Mouse (Mus musculus): ENCODE results near the gene Ap1b1. TPM values are rescaled to one million over a fixed set of nuclear protein-coding genes. Genes with fewer than 3 reads are reported as not detected.

Ap1b1 gene
- polyA plus RNA-seq, 2 experiments: 58.8 to 64.1 TPM

DNA sequence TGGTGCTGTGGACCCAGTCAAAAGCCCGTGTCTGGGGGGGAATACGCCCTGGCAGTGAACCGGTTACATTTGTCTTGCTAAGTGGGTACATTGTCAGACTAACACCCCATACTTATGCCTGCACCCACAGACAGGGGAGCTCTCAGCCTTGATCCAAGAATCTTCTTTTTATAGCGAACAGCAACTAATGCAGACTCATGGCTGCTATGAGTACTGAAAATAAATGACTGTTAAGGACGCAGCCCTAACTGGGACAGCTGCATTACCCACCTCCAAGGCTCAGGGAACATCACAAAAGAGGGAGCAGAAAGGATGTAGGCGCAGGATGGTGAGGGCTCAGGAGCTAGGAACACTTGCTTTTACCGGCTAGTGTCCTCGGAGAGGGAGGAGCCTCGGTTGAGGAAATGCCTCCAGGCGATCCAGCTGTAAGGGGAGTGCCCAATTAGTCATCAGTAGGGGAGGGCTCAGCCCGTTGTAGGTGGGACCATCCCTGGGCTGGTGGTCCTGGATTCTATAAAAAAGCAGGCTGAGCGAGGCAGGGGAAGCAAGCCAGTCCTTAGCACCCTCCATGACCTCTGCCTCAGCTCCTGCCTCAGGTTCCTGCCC lies 59.8 kb downstream of the Ap1b1 start:
- Histone ChIP-seq H3K4me3 (ENCODE audit: insufficient read depth in 1 of 2, low read depth in 2 of 2, low read length in 2 of 2) (no peak overlapping the region), H3K36me3 (replicated peaks; ENCODE audit: control insufficient read depth, insufficient read depth, low read depth) (peaks cover 8% of the 10 kb centered on the region), H3K4me1 (replicated peaks; ENCODE audit: control insufficient read depth in 2 of 2, insufficient read depth in 2 of 2, low read length in 1 of 2) (no peaks in the 10 kb centered on the region), H3K4me2 (ENCODE audit: low read depth) (no peak overlapping the region), H3K27ac (no peak overlapping the region), H3K9me3 (ENCODE audit: control insufficient read depth, low read length) (no peaks in the 10 kb centered on the region), H3K27me3 (ENCODE audit: control insufficient read depth, insufficient read depth, low read length) (no peaks in the 10 kb centered on the region), H3K9ac (replicated peaks) (no peak overlapping the region)
- no peak for DNase-seq (ENCODE audit: low read depth in 3 of 3, low spot score in 3 of 3)
- ATAC-seq (ENCODE audit: insufficient read depth): no peak
- 38% methylated on average over 12 of the region's 12 CpGs for WGBS (ENCODE audit: insufficient replicate concordance)
- TF ChIP-seq EP300 (IDR thresholded peaks at IDR 0.05; ENCODE audit: low read depth) (no peak), CTCF (IDR thresholded peaks at IDR 0.05; ENCODE audit: low read depth) (no peak)

DNA sequence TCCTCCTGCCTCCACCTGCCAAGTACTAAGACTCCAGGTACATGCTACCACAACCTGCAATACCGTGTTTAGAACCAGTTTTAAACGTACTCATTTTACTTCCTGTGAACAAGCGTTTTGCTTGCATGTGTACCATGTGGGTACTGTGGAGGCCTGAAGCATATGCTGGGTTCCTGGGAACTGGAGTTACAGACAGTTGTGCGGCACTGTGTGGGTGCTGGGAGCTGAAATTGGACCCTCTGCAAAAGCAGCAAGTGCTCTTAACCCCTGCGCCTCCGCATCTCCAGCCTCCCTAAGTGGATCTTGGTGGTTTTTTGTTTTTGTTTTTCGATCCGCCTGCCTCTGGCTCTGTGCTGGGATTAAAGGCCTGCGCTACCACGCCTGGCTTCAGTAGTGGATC lies 65.0 kb downstream of the Ap1b1 start:
- DNase-seq (ENCODE audit: low read depth in 3 of 3, low spot score in 3 of 3) (no peak), ATAC-seq (ENCODE audit: insufficient read depth) (no peak)
- Histone ChIP-seq H3K4me3 (ENCODE audit: insufficient read depth in 1 of 2, low read depth in 2 of 2, low read length in 2 of 2) (no peak overlapping the region), H3K9me3 (ENCODE audit: control insufficient read depth, low read length) (no peaks in the 10 kb centered on the region), H3K27ac (no peak overlapping the region), H3K27me3 (ENCODE audit: control insufficient read depth, insufficient read depth, low read length) (peaks cover 15% of the 10 kb centered on the region), H3K36me3 (replicated peaks; ENCODE audit: control insufficient read depth, insufficient read depth, low read depth) (no peaks in the 10 kb centered on the region), H3K4me2 (ENCODE audit: low read depth) (no peak overlapping the region), H3K9ac (replicated peaks) (no peak overlapping the region), H3K4me1 (replicated peaks; ENCODE audit: control insufficient read depth in 2 of 2, insufficient read depth in 2 of 2, low read length in 1 of 2) (no peaks in the 10 kb centered on the region)
- WGBS (ENCODE audit: insufficient replicate concordance): 72% methylated on average over 10 of the region's 10 CpGs
- no peak for TF ChIP-seq CTCF (IDR thresholded peaks at IDR 0.05; ENCODE audit: low read depth)
- no peak for TF ChIP-seq EP300 (IDR thresholded peaks at IDR 0.05; ENCODE audit: low read depth)

DNA sequence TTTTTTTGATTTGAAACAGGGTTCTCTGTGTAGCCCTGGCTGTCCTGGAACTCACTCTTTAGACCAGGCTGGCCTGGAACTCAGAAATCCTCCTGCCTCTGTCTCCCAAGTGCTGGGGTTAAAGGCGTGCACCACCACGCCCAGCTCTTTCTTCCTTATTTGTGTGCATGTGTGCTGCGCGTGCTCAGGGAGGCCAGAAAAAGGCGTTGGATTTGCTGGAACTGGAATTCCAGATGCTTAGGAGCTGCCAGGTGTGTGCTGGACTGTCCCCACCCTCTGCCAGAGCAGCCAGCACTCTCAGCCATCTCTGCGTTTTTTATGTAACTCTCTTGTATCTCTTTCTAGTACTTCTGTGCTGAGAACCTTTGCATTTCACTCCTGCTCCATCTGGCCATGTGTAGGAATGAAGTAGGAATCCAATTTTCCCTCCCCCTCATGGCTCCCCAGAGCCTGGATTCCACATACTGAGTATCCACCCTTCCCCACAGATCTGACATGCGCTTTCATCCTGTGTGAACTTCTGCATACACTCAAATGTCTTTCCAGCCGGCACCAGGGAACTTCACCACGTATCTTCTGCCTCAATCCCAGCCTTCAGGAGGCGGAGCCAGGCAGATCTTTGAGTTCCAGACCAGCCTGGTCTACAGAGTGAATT lies 65.7 kb downstream of the Ap1b1 start:
- Histone ChIP-seq H3K27ac (no peak overlapping the region), H3K9me3 (ENCODE audit: control insufficient read depth, low read length) (no peaks in the 10 kb centered on the region), H3K36me3 (replicated peaks; ENCODE audit: control insufficient read depth, insufficient read depth, low read depth) (no peaks in the 10 kb centered on the region), H3K27me3 (ENCODE audit: control insufficient read depth, insufficient read depth, low read length) (peaks cover 22% of the 10 kb centered on the region), H3K9ac (replicated peaks) (no peak overlapping the region), H3K4me3 (ENCODE audit: insufficient read depth in 1 of 2, low read depth in 2 of 2, low read length in 2 of 2) (no peak overlapping the region), H3K4me2 (ENCODE audit: low read depth) (no peak overlapping the region), H3K4me1 (replicated peaks; ENCODE audit: control insufficient read depth in 2 of 2, insufficient read depth in 2 of 2, low read length in 1 of 2) (no peaks in the 10 kb centered on the region)
- 54% methylated on average over 10 of the region's 10 CpGs for WGBS (ENCODE audit: insufficient replicate concordance)
- TF ChIP-seq EP300 (IDR thresholded peaks at IDR 0.05; ENCODE audit: low read depth) (no peak), CTCF (IDR thresholded peaks at IDR 0.05; ENCODE audit: low read depth) (no peak)
- ATAC-seq (ENCODE audit: insufficient read depth) (no peak), DNase-seq (ENCODE audit: low read depth in 3 of 3, low spot score in 3 of 3) (no peak)

DNA sequence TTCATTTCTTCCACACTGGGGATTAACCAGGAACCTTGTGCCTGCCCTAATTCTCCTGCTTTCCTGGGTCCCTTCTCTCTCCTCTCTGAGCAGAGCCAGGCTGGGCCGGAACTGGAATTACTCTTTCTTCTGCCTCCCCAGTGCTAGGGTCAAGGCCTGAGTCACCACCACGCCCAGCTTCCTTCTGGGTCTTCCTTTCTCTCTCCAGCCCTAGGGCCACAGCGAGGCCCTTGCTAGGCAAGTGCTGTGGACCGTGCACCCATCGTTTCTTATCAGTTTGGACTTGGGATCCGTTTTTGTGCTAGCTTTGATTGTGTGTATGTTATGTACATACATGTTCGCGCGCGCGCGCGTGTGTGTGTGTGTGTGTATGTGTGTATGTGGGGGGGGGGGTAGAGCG lies 67.5 kb downstream of the Ap1b1 start:
- WGBS (ENCODE audit: insufficient replicate concordance): 68% methylated on average over 14 of the region's 14 CpGs
- ATAC-seq (ENCODE audit: insufficient read depth): no peak
- TF ChIP-seq EP300 (IDR thresholded peaks at IDR 0.05; ENCODE audit: low read depth) (no peak), CTCF (IDR thresholded peaks at IDR 0.05; ENCODE audit: low read depth) (no peak)

DNA sequence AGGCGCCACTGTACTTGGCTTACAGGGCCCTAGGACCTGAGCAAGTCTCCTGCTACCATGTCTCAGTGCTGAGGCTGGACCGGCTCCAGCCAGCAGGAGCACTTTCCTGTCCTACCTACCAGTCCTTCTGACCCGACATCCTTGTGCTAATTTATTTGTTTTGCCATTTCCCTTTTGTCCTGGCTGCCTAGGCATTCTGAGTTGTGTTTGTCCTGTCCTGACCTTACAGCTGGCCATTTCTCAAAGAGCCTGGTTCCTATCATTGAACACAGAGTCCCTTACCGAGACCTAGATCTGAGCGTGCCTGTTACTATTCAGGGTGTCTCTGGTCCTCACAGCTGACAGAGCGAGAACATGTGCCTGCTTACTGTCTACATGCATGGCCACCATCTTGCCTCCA lies 68.2 kb downstream of the Ap1b1 start:
- Histone ChIP-seq H3K9ac (replicated peaks) (no peak overlapping the region), H3K27ac (no peak overlapping the region), H3K9me3 (ENCODE audit: control insufficient read depth, low read length) (no peaks in the 10 kb centered on the region), H3K36me3 (replicated peaks; ENCODE audit: control insufficient read depth, insufficient read depth, low read depth) (no peaks in the 10 kb centered on the region), H3K4me1 (replicated peaks; ENCODE audit: control insufficient read depth in 2 of 2, insufficient read depth in 2 of 2, low read length in 1 of 2) (no peaks in the 10 kb centered on the region), H3K27me3 (ENCODE audit: control insufficient read depth, insufficient read depth, low read length) (peaks cover 47% of the 10 kb centered on the region), H3K4me3 (ENCODE audit: insufficient read depth in 1 of 2, low read depth in 2 of 2, low read length in 2 of 2) (no peak overlapping the region), H3K4me2 (ENCODE audit: low read depth) (no peak overlapping the region)
- no peak for TF ChIP-seq CTCF (IDR thresholded peaks at IDR 0.05; ENCODE audit: low read depth)
- no peak for TF ChIP-seq EP300 (IDR thresholded peaks at IDR 0.05; ENCODE audit: low read depth)
- no peak for DNase-seq (ENCODE audit: low read depth in 3 of 3, low spot score in 3 of 3)
- no peak for ATAC-seq (ENCODE audit: insufficient read depth)
- 56% methylated on average over 6 of the region's 6 CpGs for WGBS (ENCODE audit: insufficient replicate concordance)

More for the DNA sequence above, 67.5 kb downstream of the Ap1b1 start:
- H3K36me3 ChIP-seq (replicated peaks; ENCODE audit: control insufficient read depth, insufficient read depth, low read depth): no peaks in the 10 kb centered on the region
- no peak for DNase-seq (ENCODE audit: low read depth in 3 of 3, low spot score in 3 of 3)
- H3K4me2 ChIP-seq (ENCODE audit: low read depth): no peak overlapping the region
- no peak overlapping the region for H3K9ac ChIP-seq (replicated peaks)
- no peaks in the 10 kb centered on the region for H3K9me3 ChIP-seq (ENCODE audit: control insufficient read depth, low read length)
- H3K4me3 ChIP-seq (ENCODE audit: insufficient read depth in 1 of 2, low read depth in 2 of 2, low read length in 2 of 2): no peak overlapping the region
- H3K27me3 ChIP-seq (ENCODE audit: control insufficient read depth, insufficient read depth, low read length): peaks cover 40% of the 10 kb centered on the region
- H3K4me1 ChIP-seq (replicated peaks; ENCODE audit: control insufficient read depth in 2 of 2, insufficient read depth in 2 of 2, low read length in 1 of 2): no peaks in the 10 kb centered on the region
- no peak overlapping the region for H3K27ac ChIP-seq

All from liver, embryonic 14.5 days (tissue).